Mouse (Mus musculus) adrenal gland, postnatal 14 days (tissue): ENCODE results near the gene Ctcfl. TPM values are rescaled to one million over a fixed set of nuclear protein-coding genes. Genes with fewer than 3 reads are reported as not detected.

Source experiments
- DNase-seq: peaks from one replicate; pipeline ENCODE4 v3.0.0; 2021; ENCODE audit warnings: mixed read lengths
- long read RNA-seq, 2 experiments: library from polyadenylated mRNA; stranded (forward); transcript quantifications; one replicate each; pipeline ENCODE4 v2.0.0; 2021
- total RNA-seq: library from RNA; stranded (reverse); gene quantifications from 2 replicates; pipeline ENCODE4 v1.2.3, GENCODE M21; 2021

Ctcfl gene
- 0.15 TPM in 2 replicates for total RNA-seq
- long read RNA-seq, experiment 1, result 0 reads
- long read RNA-seq, experiment 2, partial matches to known transcripts, result 0 of 1 reads
- long read RNA-seq, experiment 2, other reads (novel, unspliced or antisense), result 1 of 1 reads

GRCm38 (mm10) chr2:173119023-173119944, at the start of gene Ctcfl:
TSS of gene Ctcfl (minus strand) at chr2:173119525.
- no peak for DNase-seq

- peak; percentile 3 for DNase-seq
These were observed 49.1 kb upstream of the Ctcfl start for GRCm38 (mm10) chr2:173168411-173168851.

- DNase-seq, result no peak
These were observed 46.0 kb upstream of the Ctcfl start for GRCm38 (mm10) chr2:173165357-173165756.

- DNase-seq, result no peak
These were observed 45.6 kb upstream of the Ctcfl start for GRCm38 (mm10) chr2:173164946-173165345.

GRCm38 (mm10) chr2:173164358-173164757, 45.0 kb upstream of the Ctcfl start:
- no peak for DNase-seq

GRCm38 (mm10) chr2:173163380-173163779, 44.1 kb upstream of the Ctcfl start:
- DNase-seq, result no peak

GRCm38 (mm10) chr2:173159354-173160311, 40.3 kb upstream of the Ctcfl start:
- peak; percentile 86 for DNase-seq

GRCm38 (mm10) chr2:173158390-173159055, 39.2 kb upstream of the Ctcfl start:
- DNase-seq, result no peak

GRCm38 (mm10) chr2:173157871-173158270, 38.5 kb upstream of the Ctcfl start:
- DNase-seq, result no peak

GRCm38 (mm10) chr2:173157376-173157775, 38.1 kb upstream of the Ctcfl start:
- no peak for DNase-seq

GRCm38 (mm10) chr2:173156923-173157322, 37.6 kb upstream of the Ctcfl start:
- no peak for DNase-seq

- no peak for DNase-seq
These were observed 36.6 kb upstream of the Ctcfl start for GRCm38 (mm10) chr2:173155907-173156306.

- DNase-seq, result no peak
These were observed 35.6 kb upstream of the Ctcfl start for GRCm38 (mm10) chr2:173154962-173155361.

GRCm38 (mm10) chr2:173154513-173154912, 35.2 kb upstream of the Ctcfl start:
- DNase-seq, result no peak

- DNase-seq, result peak; percentile 39
These were observed 33.9 kb upstream of the Ctcfl start for GRCm38 (mm10) chr2:173153266-173153665.

GRCm38 (mm10) chr2:173152436-173153151, 33.3 kb upstream of the Ctcfl start, which contains the start of gene Pck1:
TSS of gene Pck1 (plus strand) at chr2:173153048.
- peak; percentile 74 for DNase-seq

GRCm38 (mm10) chr2:173151784-173152284, 32.5 kb upstream of the Ctcfl start:
- peak; percentile 60 for DNase-seq

- no peak for DNase-seq
These were observed 32.0 kb upstream of the Ctcfl start for GRCm38 (mm10) chr2:173151352-173151751.

- no peak for DNase-seq
These were observed 28.7 kb upstream of the Ctcfl start for GRCm38 (mm10) chr2:173148001-173148400.

- no peak for DNase-seq
These were observed 27.4 kb upstream of the Ctcfl start for GRCm38 (mm10) chr2:173146728-173147127.

- DNase-seq, result no peak
These were observed 26.5 kb upstream of the Ctcfl start for GRCm38 (mm10) chr2:173145808-173146207.
